Mouse (Mus musculus) cerebellum, adult 9-11 months (tissue): ENCODE data around the gene Bpnt1.
"Not testable (repeated sequence)": the region's sequence is repeated elsewhere in the genome, so short reads cannot be mapped to it uniquely, and the experiment has no call there.

Source experiments
- DNase-seq: peaks from one replicate; pipeline ENCODE4 v3.0.0; 2022

The Bpnt1 gene

GRCm38 (mm10) chr1:185331983-185332430 is at the start of gene Bpnt1:
Gene Bpnt1, plus strand, starts transcription at chr1:185332149.
- DNase-seq, result peak; percentile 93

- no peak for DNase-seq
Observed at GRCm38 (mm10) chr1:185282846-185283245, 49.1 kb upstream of the Bpnt1 start.

- DNase-seq, result no peak
Observed at GRCm38 (mm10) chr1:185283247-185283646, 48.7 kb upstream of the Bpnt1 start.

DNA sequence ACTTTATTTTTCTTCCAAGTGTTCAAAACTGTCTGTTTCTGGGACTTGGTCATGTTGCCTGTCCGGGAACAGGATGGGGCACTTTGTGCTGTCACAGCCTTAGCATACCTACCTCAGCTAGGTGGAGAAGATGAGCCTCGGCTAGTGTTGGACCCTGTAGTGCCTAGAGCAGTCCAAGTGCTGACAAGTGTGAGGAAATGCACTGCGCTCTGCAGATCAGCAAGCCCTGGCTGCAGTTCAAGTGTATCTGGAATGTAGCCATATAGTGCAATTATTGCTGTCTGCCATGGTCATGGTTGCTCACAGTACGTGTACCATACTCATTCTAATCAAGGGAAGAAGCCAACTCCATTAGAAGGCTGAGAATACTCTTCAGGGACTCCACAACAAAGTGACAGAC is 47.2 kb upstream of the Bpnt1 start:
- peak; percentile 73 for DNase-seq

- DNase-seq, result peak; percentile 65
Observed at GRCm38 (mm10) chr1:185285171-185285570, 46.8 kb upstream of the Bpnt1 start.

- DNase-seq, result no peak
Observed at GRCm38 (mm10) chr1:185287066-185287465, 44.9 kb upstream of the Bpnt1 start.

DNA sequence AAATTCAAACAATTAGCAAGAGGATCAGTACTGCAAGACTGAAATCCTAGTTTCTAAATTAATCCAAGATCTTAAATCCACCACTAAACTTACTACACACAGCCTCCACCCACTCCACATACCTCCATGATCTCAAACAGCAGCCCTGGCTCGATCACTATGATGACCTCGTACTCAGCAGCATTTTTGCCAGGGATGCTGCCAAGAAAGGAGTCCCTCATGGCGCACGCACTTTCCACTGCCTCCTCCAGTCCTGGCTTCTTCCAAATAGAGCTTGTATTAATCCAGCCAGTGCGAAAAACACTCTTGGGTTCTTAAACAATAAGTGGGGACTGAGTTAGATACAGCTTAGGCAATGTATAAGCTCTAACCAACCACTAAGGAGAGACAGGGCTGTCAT is 42.7 kb upstream of the Bpnt1 start:
- DNase-seq, result no peak

GRCm38 (mm10) chr1:185291336-185291735 is 40.6 kb upstream of the Bpnt1 start:
- no peak for DNase-seq

GRCm38 (mm10) chr1:185292646-185293360 is 39.1 kb upstream of the Bpnt1 start:
- DNase-seq, result peak; percentile 25

DNA sequence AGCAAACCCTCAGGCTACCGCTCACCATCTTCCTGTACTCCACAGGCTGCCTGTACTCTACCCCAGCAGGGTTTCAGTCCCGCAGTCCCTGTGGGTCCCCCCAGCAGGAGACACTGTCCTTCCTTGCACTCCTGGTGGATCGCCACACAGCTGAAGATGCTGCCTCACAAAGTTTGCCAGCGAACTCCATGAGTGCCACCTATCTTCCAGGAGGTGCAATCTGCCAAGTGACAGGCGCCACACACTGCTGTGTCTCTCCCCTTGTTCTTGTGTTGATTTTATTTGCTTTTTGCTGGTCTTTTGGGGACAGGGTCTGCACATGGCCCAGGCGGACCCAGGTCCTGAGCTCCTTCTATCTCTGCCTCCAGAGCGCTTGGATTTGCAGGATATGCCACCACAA is 35.1 kb upstream of the Bpnt1 start:
- DNase-seq, result no peak

DNA sequence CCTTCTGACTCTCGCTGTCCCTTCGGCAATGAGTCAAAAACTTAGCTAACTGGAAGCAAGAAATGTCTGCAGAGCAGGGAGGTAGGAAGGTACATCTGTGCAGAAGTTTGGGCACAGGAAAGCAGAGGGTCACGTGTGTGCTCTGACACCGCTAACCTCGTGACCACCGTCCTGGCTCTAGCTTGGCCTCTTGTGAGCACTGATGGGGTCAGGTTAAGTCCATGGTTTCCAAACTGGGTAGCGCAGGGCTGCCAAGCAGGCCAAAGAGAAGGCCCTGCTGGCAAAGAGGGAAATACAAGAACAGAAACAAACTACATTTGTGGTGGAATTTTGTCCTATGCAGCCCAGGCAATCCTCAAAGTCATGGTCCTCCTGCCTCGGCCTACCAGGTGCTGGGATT is 33.5 kb upstream of the Bpnt1 start:
- DNase-seq, result no peak

- DNase-seq, result no peak
Observed at GRCm38 (mm10) chr1:185302816-185303215, 29.1 kb upstream of the Bpnt1 start.

DNA sequence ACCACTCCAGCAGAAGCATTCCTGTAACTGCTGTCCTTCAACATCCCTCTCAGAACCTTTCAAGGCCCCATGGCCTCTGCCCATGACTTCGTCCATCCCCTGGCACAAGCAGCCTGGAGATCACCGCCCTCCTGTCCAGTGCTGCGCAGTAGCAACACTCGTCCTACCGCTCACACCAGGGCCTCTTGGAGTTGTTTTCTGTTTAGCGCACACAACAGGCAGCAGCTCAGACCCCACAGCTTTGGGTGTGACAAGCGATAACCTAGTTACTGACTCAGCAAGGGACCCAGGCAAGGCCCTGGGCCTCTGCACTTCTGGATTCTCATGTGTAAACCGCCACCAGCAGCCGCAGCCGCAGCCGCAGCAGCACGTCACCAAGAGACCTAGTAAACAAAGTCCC is 25.1 kb upstream of the Bpnt1 start:
- DNase-seq, result no peak

GRCm38 (mm10) chr1:185307645-185308044 is 24.3 kb upstream of the Bpnt1 start:
- DNase-seq, result no peak

- no peak for DNase-seq
Observed at GRCm38 (mm10) chr1:185308334-185308733, 23.6 kb upstream of the Bpnt1 start.

GRCm38 (mm10) chr1:185308908-185309307 is 23.0 kb upstream of the Bpnt1 start:
- no peak for DNase-seq

DNA sequence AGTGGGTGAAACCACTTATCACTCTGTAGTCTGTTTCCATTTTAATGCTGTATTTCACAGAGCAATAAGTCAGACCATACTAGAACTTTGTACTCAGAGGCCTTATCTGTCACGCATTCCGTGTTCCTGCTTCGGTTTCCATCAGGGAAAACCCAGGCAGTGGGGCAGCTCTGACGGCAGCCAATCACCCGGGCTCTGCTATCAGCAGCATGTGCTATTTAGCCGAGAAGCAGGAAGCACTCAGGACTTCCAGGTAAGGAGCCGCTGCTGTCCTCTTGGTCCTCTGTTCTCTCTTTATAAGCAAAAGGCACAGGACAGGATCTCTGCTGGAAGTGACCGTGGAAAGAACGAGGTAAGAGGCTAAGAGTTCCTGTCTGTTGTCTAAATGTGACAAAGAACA is 20.0 kb upstream of the Bpnt1 start:
- no peak for DNase-seq

- no peak for DNase-seq
Observed at GRCm38 (mm10) chr1:185314546-185314945, 17.4 kb upstream of the Bpnt1 start.

- DNase-seq, result no peak
Observed at GRCm38 (mm10) chr1:185315846-185316568, 15.9 kb upstream of the Bpnt1 start.

- not testable (repeated sequence) for DNase-seq
Observed at GRCm38 (mm10) chr1:185327754-185328345, 4.1 kb upstream of the Bpnt1 start.

- DNase-seq, result peak; percentile 91
Observed at GRCm38 (mm10) chr1:185328721-185329610, 3.0 kb upstream of the Bpnt1 start, which contains the start of gene Iars2. Gene Iars2, minus strand, starts transcription at chr1:185329396.

GRCm38 (mm10) chr1:185329851-185330250 is 2.1 kb upstream of the Bpnt1 start:
- no peak for DNase-seq

- DNase-seq, result no peak
Observed at GRCm38 (mm10) chr1:185331364-185331763, 585 bp upstream of the Bpnt1 start.
